Mouse (Mus musculus) lung, postnatal 10 days (tissue): ENCODE results near the gene Pisd.
A peak's percentile ranks its signal among the peaks of the same experiment; 100 is the strongest.
"Not testable (repeated sequence)": the region's sequence is repeated elsewhere in the genome, so short reads cannot be mapped to it uniquely, and the experiment has no call there.

Source experiments
- DNase-seq: peaks from one replicate; pipeline ENCODE4 v3.0.0; 2021

Pisd gene

GRCm38 (mm10) chr5:32745705-32746655 lies 39.5 kb downstream of the Pisd start:
- peak; percentile 95 for DNase-seq

- peak; percentile 60 for DNase-seq
Observed at GRCm38 (mm10) chr5:32742149-32742548, 43.3 kb downstream of the Pisd start.

GRCm38 (mm10) chr5:32741377-32741776 lies 44.1 kb downstream of the Pisd start:
- DNase-seq, result not testable (repeated sequence)

- not testable (repeated sequence) for DNase-seq
Observed at GRCm38 (mm10) chr5:32740850-32741249, 44.6 kb downstream of the Pisd start.

- DNase-seq, result no peak
Observed at GRCm38 (mm10) chr5:32740138-32740537, 45.3 kb downstream of the Pisd start.

- not testable (repeated sequence) for DNase-seq
Observed at GRCm38 (mm10) chr5:32736770-32737169, 48.7 kb downstream of the Pisd start.

- DNase-seq, result peak; percentile 31
Observed at GRCm38 (mm10) chr5:32735779-32736178, 49.7 kb downstream of the Pisd start.

GRCm38 (mm10) chr5:32733892-32734291 lies 51.6 kb downstream of the Pisd start:
- not testable (repeated sequence) for DNase-seq

GRCm38 (mm10) chr5:32728851-32729250 lies 56.6 kb downstream of the Pisd start:
- DNase-seq, result no peak

GRCm38 (mm10) chr5:32728300-32728699 lies 57.1 kb downstream of the Pisd start:
- no peak for DNase-seq

- peak; percentile 38 for DNase-seq
Observed at GRCm38 (mm10) chr5:32725397-32725796, 60.0 kb downstream of the Pisd start.

GRCm38 (mm10) chr5:32723981-32724380 lies 61.5 kb downstream of the Pisd start:
- no peak for DNase-seq

- not testable (repeated sequence) for DNase-seq
Observed at GRCm38 (mm10) chr5:32722711-32723110, 62.7 kb downstream of the Pisd start.

GRCm38 (mm10) chr5:32722263-32722662 lies 63.2 kb downstream of the Pisd start:
- no peak for DNase-seq

GRCm38 (mm10) chr5:32721316-32721715 lies 64.1 kb downstream of the Pisd start:
- DNase-seq, result no peak

GRCm38 (mm10) chr5:32720416-32720815 lies 65.0 kb downstream of the Pisd start:
- DNase-seq, result no peak

GRCm38 (mm10) chr5:32718916-32719315 lies 66.5 kb downstream of the Pisd start:
- no peak for DNase-seq

- DNase-seq, result no peak
Observed at GRCm38 (mm10) chr5:32717726-32718125, 67.7 kb downstream of the Pisd start.

- DNase-seq, result peak; percentile 92
Observed at GRCm38 (mm10) chr5:32713703-32714467, 71.6 kb downstream of the Pisd start.

GRCm38 (mm10) chr5:32713042-32713702 lies 72.3 kb downstream of the Pisd start:
- DNase-seq, result no peak

GRCm38 (mm10) chr5:32712221-32713041 lies 73.0 kb downstream of the Pisd start:
- DNase-seq, result no peak

- DNase-seq, result no peak
Observed at GRCm38 (mm10) chr5:32711485-32711884, 74.0 kb downstream of the Pisd start.
